Mouse (Mus musculus) spleen, adult 2 months (tissue): ENCODE results near the gene Lpp.

Experiments
- CTCF ChIP-seq: fragments of 200-500 bp; IDR thresholded peaks from 2 replicates; pipeline ENCODE4 v1.5.1; 2011; ENCODE audit warnings: mild to moderate bottlenecking, inconsistent platforms; ENCODE audit not compliant: insufficient read depth, insufficient read length, insufficient replicate concordance; ENCODE audit errors: extremely low read depth
- POLR2A ChIP-seq: fragments of 200-500 bp; IDR thresholded peaks from 2 replicates; pipeline ENCODE4 v1.6.1; 2011; ENCODE audit warnings: low read depth, low read length, inconsistent platforms

- TF ChIP-seq POLR2A (no peak), CTCF (no peak)
Measured at GRCm38 (mm10) chr16:24914393-24914751, 521.1 kb downstream of the Lpp start.
